Mouse (Mus musculus) Patski (cell line): ENCODE data around the gene Ostf1. TPM values are rescaled to one million over a fixed set of nuclear protein-coding genes. Genes with fewer than 3 reads are reported as not detected.

Source experiments
- ATAC-seq: fragments of 100-300 bp; one replicate; pipeline ENCODE4 v1.8.0; 2021
- CTCF ChIA-PET: fragments of 350-600 bp; sonication (Branson Sonifier 250); formaldehyde crosslinking; loops from one replicate; lab custom pipeline; 2022; ENCODE audit warnings: inconsistent platforms; lab: Charles Lee
- POLR2A ChIA-PET: fragments of 350-600 bp; sonication (Branson Sonifier 250); formaldehyde crosslinking; loops from one replicate; lab custom pipeline; 2022; ENCODE audit warnings: antibody characterized with exemption, inconsistent platforms; lab: Charles Lee
- DNase-seq: peaks from one replicate; pipeline ENCODE4 v3.0.0-alpha.2; 2011; ENCODE audit warnings: low read depth, low spot score
- H3K27me3 ChIP-seq: fragments of 371-371 bp; one replicate; pipeline ENCODE4 v1.5.1; 2021
- CTCF ChIP-seq: fragments of 100-300 bp; IDR thresholded peaks from one replicate; pipeline ENCODE4 v1.5.1; 2021
- in situ Hi-C: fragments of 300-500 bp; cut with MboI; formaldehyde crosslinking; loops from 3 replicates; pipeline ENCODE4 v1.11.1; 2018; ENCODE audit warnings: low pct_unique_long_range_greater_than_20kb, mixed read lengths
- polyA plus RNA-seq: library from polyadenylated mRNA; unstranded; gene quantifications from one replicate; pipeline ENCODE4 v1.2.3, GENCODE M21; 2021

Gene Ostf1
- polyA plus RNA-seq, 1 experiment from 2014 or later: 101 TPM

- no peak for TF ChIP-seq CTCF
- in situ Hi-C loops: no loop called here
- no peaks in the 10 kb centered on the region for H3K27me3 ChIP-seq
- ATAC-seq: no peak
- ChIA-PET POLR2A (no interaction called here), CTCF (interaction anchor here (2.4 kb wide), 1 partner anchor 8 kb away, joined by 7 read pairs; no protein-coding TSS in a partner anchor)
- no peak for DNase-seq
Observed at GRCm38 (mm10) chr19:18646853-18647420, 15.3 kb upstream of the Ostf1 start.

GRCm38 (mm10) chr19:18646397-18646796 is 14.8 kb upstream of the Ostf1 start:
- no peaks in the 10 kb centered on the region for H3K27me3 ChIP-seq
- DNase-seq (no peak), ATAC-seq (peak; percentile 44)
- ChIA-PET POLR2A (no interaction called here), CTCF (interaction anchor here (1.1 to 2.4 kb wide), 2 partner anchors 9 kb away, joined by 3 to 7 read pairs; no protein-coding TSS in a partner anchor)
- TF ChIP-seq CTCF: no peak
- in situ Hi-C loops: no loop called here

- TF ChIP-seq CTCF: no peak
- no peak for DNase-seq
- ChIA-PET POLR2A (no interaction called here), CTCF (interaction anchor here (1.5 to 2.3 kb wide), 2 partner anchors 16 to 45 kb away, joined by 4 to 7 read pairs; no protein-coding TSS in a partner anchor)
- no peaks in the 10 kb centered on the region for H3K27me3 ChIP-seq
- in situ Hi-C loops: no loop called here
- no peak for ATAC-seq
Observed at GRCm38 (mm10) chr19:18644084-18644483, 12.5 kb upstream of the Ostf1 start.

- no peak for TF ChIP-seq CTCF
- ChIA-PET POLR2A (no interaction called here), CTCF (interaction anchor here (1.5 kb wide), 1 partner anchor 44 kb away, joined by 4 read pairs; no protein-coding TSS in a partner anchor)
- no peak for ATAC-seq
- H3K27me3 ChIP-seq: no peaks in the 10 kb centered on the region
- in situ Hi-C loops: no loop called here
- no peak for DNase-seq
Observed at GRCm38 (mm10) chr19:18643411-18643810, 11.8 kb upstream of the Ostf1 start.

- in situ Hi-C loops: no loop called here
- TF ChIP-seq CTCF: no peak
- POLR2A ChIA-PET: no interaction called here
Observed at GRCm38 (mm10) chr19:18641001-18641400, 9.4 kb upstream of the Ostf1 start.

GRCm38 (mm10) chr19:18639552-18639951 is 7.9 kb upstream of the Ostf1 start:
- in situ Hi-C loops: no loop called here
- TF ChIP-seq CTCF: no peak
- DNase-seq (no peak), ATAC-seq (no peak)
- ChIA-PET CTCF (interaction anchor here (0.8 to 2.0 kb wide), 10 partner anchors 9 to 193 kb away, joined by 3 to 9 read pairs (median 3); partner anchors contain the start of genes Nmrk1 and Ostf1), POLR2A (no interaction called here)
- H3K27me3 ChIP-seq: no peaks in the 10 kb centered on the region

More at GRCm38 (mm10) chr19:18641001-18641400, 9.4 kb upstream of the Ostf1 start:
- ATAC-seq (no peak), DNase-seq (no peak)
- no peaks in the 10 kb centered on the region for H3K27me3 ChIP-seq
- CTCF ChIA-PET: interaction anchor here (2.0 kb wide), 1 partner anchor 10 kb away, joined by 7 read pairs; the partner anchor contains the start of genes Nmrk1 and Ostf1

GRCm38 (mm10) chr19:18638949-18639348 is 7.3 kb upstream of the Ostf1 start:
- TF ChIP-seq CTCF: no peak
- no peaks in the 10 kb centered on the region for H3K27me3 ChIP-seq
- no peak for DNase-seq
- in situ Hi-C loops: no loop called here
- POLR2A ChIA-PET: no interaction called here
- no peak for ATAC-seq
- CTCF ChIA-PET: interaction anchor here (0.8 to 2.0 kb wide), 5 partner anchors 8 to 29 kb away, joined by 3 to 9 read pairs (median 3); partner anchors contain the start of genes Nmrk1 and Ostf1

GRCm38 (mm10) chr19:18637954-18638353 is 6.3 kb upstream of the Ostf1 start:
- in situ Hi-C loops: no loop called here
- POLR2A ChIA-PET: no interaction called here
- ATAC-seq (no peak), DNase-seq (no peak)
- CTCF ChIA-PET: interaction anchor here (1.0 to 1.5 kb wide), 2 partner anchors 8 to 37 kb away, joined by 3 to 4 read pairs; no protein-coding TSS in a partner anchor
- no peaks in the 10 kb centered on the region for H3K27me3 ChIP-seq
- no peak for TF ChIP-seq CTCF

- in situ Hi-C loops: no loop called here
Observed at GRCm38 (mm10) chr19:18632231-18633185, 885 bp upstream of the Ostf1 start.

GRCm38 (mm10) chr19:18631161-18631643 is 421 bp downstream of the Ostf1 start:
- ATAC-seq (peak; percentile 42), DNase-seq (no peak)
- ChIA-PET POLR2A (interaction anchor here (0.7 kb wide), 1 partner anchor 806 kb away, joined by 4 read pairs; no protein-coding TSS in a partner anchor), CTCF (interaction anchor here (0.9 to 1.6 kb wide), 4 partner anchors 9 to 188 kb away, joined by 3 to 7 read pairs (median 3); no protein-coding TSS in a partner anchor)
- in situ Hi-C loops: no loop called here
- no peak for TF ChIP-seq CTCF
- no peaks in the 10 kb centered on the region for H3K27me3 ChIP-seq

More at GRCm38 (mm10) chr19:18632231-18633185, 885 bp upstream of the Ostf1 start:
- DNase-seq (no peak), ATAC-seq (no peak)
- H3K27me3 ChIP-seq: no peaks in the 10 kb centered on the region
- ChIA-PET CTCF (interaction anchor here (0.9 to 1.2 kb wide), 2 partner anchors 15 to 186 kb away, joined by 3 read pairs; no protein-coding TSS in a partner anchor), POLR2A (interaction anchor here (0.6 kb wide), 1 partner anchor 78 kb away, joined by 3 read pairs; no protein-coding TSS in a partner anchor)
- no peak for TF ChIP-seq CTCF
